Mouse (Mus musculus) mesoderm, embryonic 11.5 days (tissue): Measurements from ENCODE around the gene Adra2c.

Source experiments
- DNase-seq: peaks from one replicate; pipeline ENCODE4 v3.0.0-alpha.2; 2012; ENCODE audit warnings: low read depth, low spot score

Gene Adra2c

GRCm38 (mm10) chr5:35311738-35312250 lies 33.7 kb downstream of the Adra2c start:
- no peak for DNase-seq

- DNase-seq, result peak; percentile 39
Observed at GRCm38 (mm10) chr5:35313231-35313821, 35.2 kb downstream of the Adra2c start.

- DNase-seq, result no peak
Observed at GRCm38 (mm10) chr5:35313826-35314586, 35.9 kb downstream of the Adra2c start.

- DNase-seq, result no peak
Observed at GRCm38 (mm10) chr5:35314629-35315028, 36.5 kb downstream of the Adra2c start.

GRCm38 (mm10) chr5:35315204-35315603 lies 37.1 kb downstream of the Adra2c start:
- no peak for DNase-seq

GRCm38 (mm10) chr5:35320650-35321049 lies 42.5 kb downstream of the Adra2c start:
- no peak for DNase-seq

- DNase-seq, result no peak
Observed at GRCm38 (mm10) chr5:35330822-35331221, 52.7 kb downstream of the Adra2c start.
